Mouse (Mus musculus) CD4-positive, CD25-positive, alpha-beta regulatory T cell, adult 2 months (primary cell): ENCODE results near the gene Depdc1a.

Experiments used
- DNase-seq: peaks from one replicate; pipeline ENCODE4 v3.0.0-alpha.2; 2012; ENCODE audit warnings: low read depth, low spot score

The Depdc1a gene

DNA sequence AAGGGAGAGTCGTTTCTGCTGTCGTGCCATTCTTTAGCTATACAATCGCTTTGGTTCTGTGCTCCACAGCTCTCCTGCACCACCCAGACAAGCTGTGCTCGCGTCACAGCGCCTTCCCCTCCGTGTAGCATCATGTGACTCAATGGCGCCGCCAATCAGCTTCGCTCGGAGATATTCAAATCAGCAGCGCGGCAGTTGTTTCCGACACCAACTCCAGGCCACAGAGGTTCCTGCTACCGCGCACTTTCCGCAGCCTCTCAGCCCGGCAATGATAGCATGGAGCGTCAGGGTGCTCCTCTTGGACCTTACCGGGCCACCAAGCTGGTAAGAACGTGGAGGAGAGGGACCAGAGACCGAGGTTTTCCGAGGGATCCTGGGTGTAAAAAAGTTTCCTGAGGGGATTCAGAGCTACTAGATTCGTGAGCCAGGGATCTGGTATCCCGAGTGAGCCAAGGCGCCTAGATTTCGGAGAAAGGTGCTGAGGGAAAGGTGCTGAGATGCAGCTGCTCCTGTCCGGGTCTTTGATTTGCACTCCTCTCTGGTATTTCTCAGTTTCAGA lies at the start of gene Depdc1a:
TSS of gene Depdc1a (plus strand) at position 191 of the 559 bp plus-strand sequence.
- peak; percentile 95 for DNase-seq

GRCm38 (mm10) chr3:159470059-159470458 lies 25.2 kb upstream of the Depdc1a start:
- no peak for DNase-seq

- no peak for DNase-seq
Measured at GRCm38 (mm10) chr3:159475465-159475864, 19.8 kb upstream of the Depdc1a start.

GRCm38 (mm10) chr3:159477250-159477962 lies 17.8 kb upstream of the Depdc1a start:
- no peak for DNase-seq

DNA sequence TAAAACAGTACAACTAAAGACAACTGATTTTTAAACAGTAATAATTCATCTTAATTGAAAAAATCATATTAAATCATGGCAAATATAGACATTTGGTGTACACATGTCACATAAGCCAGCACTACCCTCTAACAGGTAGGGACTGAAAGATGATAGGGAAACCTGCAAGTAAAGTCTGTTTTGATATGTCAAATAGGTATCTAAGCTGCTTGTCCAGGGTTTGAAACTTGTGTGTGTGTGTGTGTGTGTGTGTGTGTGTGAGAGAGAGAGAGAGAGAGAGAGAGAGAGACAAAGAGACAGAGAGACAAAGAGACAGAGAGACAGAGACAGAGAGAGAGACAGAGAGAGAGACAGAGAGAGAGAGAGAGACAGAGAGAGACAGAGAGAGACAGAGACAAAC lies 524 bp upstream of the Depdc1a start:
- DNase-seq = peak; percentile 4

- DNase-seq = peak; percentile 36
Measured at GRCm38 (mm10) chr3:159508899-159509298, 13.7 kb downstream of the Depdc1a start.

DNA sequence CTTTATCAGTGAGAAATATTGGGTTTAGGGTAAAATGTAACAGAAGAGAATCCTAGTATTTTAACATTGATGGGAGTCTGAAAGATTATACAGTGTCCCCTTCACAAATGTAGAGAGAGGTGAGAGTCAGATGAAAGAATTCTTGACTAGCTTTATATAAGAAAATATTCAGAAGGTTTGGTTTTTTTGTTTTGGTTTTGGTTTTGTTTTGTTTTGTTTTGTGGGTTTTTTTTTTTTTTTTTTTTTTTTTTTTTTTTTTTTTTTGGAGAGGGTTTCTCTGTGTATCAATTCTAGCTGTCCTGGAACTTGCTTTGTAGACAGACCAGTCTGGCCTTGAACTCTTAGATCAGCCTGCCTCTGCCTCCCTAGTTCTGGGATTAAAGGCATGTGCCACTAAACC lies 33.3 kb downstream of the Depdc1a start:
- DNase-seq = no peak

- peak; percentile 47 for DNase-seq
Measured at GRCm38 (mm10) chr3:159548303-159548702, 53.1 kb downstream of the Depdc1a start.

DNA sequence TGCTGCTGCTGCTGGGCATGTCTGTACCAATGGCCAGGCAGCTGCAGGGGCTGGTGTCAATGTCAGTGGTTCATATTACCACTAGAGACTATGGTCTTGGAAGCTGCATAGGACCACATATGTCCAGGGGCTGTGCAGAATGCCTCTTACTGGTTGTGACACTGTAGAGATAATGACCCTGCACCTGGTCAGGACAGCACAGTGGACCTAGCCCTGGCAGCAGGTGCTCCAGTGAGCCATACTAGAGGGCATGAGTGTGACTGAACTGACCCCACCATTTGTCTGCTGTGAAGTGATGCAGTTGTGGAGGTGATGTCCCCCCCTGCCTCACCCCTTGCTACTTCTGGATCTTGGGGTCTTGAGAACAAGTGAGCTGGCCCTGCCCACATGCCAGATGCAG lies 55.0 kb downstream of the Depdc1a start:
- DNase-seq = no peak
